Mouse (Mus musculus) bone marrow macrophage, adult 2 months (primary cell): Measurements from ENCODE around the gene Ugt1a6b.

Source experiments
- CTCF ChIP-seq: IDR thresholded peaks from 2 replicates; pipeline ENCODE4 v1.5.1; 2012; ENCODE audit warnings: low read depth, mild to moderate bottlenecking, low read length, moderate library complexity
- POLR2A ChIP-seq: IDR thresholded peaks from 2 replicates; pipeline ENCODE4 v1.6.1; 2012; ENCODE audit warnings: mild to moderate bottlenecking, low read depth, low read length, borderline replicate concordance

GRCm38 (mm10) chr1:88259643-88260024 is 156.6 kb downstream of the Ugt1a6b start:
- TF ChIP-seq POLR2A (no peak), CTCF (no peak)
